Mouse (Mus musculus) thymus, postnatal 25 days (tissue): Measurements from ENCODE around the gene Hes3.

ENCODE experiments used
- DNase-seq: peaks from one replicate; pipeline ENCODE4 v3.0.0; 2022

Gene Hes3

DNA sequence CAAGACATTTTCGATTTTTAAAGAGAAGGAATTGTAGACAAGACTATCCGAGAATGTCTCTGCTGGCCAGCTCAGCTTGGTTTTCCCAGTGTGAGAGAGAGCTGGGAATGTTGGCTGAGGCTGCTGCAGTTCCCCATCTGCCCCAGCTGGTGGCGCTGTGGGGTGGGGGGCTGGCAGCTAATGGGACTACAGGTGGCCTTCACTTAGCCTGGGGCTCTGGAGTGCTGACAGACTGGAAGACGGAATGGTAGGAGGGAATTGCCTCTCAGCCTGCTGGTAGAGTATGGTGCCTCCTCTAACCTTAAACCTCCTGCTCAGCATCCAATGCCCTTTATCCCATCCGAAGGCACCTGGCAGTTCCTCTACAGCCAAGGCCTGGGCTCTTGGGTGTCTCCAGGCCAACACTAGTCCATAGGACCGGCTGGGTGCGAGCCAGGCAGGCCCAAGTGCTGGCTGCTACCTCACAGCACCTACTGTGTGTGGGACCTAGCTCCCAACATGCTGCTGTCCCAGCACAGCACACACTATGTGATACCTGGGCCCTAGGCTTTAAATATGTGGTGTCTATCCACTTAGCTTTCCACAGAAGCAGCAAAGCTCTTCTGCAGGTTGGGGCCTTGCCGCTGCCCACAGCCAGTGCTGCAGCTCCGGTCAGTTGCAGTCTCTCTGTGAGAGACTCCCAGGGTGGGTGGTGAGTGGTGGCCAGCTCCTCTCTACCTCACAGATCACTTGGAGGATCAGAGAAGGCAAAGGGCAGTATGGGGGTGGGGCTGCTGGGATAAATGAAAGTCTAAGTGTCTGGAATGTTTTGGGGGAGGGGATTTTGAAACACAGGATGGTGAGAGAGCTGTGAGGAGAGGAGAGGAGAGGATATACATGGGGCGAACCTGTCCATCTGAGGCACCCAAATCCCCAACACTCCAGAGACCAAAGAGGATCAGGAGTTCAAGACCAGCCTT, 14.8 kb downstream of the Hes3 start:
- no peak for DNase-seq

DNA sequence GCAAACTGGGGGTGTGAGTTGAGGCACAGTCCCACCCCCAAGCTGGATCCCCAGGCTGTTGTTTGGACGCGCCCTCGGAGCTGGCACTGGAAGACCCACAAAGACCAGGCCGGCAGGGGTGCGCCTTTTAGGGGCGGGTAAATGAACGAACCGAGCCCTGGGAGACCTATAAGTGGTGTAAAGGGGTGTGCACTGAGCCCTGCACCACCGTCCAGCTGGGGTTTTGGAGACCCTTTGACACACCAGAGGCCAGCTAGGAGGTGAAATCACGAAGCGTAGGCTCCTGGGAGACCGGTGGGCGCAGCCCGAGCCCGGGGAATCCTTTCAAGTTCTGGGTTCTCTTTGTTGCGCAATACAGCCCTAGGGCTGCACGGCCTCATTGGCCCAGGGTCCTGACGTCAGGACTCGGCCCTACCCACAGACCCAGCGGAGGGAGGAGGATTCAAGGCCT, 16.8 kb downstream of the Hes3 start:
- DNase-seq: no peak

DNA sequence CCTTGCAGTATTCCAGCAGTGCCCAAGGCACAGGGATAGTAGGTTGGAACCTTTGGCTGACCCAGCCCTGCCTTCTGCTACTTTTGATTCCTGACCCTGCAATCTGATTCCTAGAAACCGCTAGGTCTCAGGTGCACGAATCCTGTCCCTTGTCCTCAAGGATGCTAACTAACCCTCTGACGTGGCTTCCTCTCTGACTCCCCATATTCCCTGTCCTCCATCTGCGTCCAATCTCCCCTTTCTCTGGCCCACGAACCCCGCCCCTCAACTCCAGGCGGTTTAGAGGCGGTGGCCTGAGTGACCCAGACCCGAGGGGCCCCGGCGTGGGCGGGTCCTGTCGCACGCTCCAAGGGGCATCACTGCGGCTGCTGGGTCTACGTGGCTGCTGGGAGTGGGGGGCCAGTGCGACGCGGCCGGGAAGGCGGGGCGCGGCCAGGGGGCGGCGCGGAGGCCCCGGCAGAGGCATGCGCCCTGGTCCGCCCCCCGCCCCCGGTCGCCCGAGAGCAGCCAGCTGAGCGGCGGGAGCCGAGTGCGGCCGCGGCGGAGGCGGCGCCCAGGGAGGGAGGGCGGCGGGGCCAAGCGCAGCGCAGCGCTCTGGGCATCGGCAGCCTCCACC, 17.7 kb downstream of the Hes3 start, which contains the start of gene Gpr153:
Gene Gpr153, plus strand, starts transcription at position 612 of the 616 bp plus-strand sequence.
- DNase-seq: no peak

DNA sequence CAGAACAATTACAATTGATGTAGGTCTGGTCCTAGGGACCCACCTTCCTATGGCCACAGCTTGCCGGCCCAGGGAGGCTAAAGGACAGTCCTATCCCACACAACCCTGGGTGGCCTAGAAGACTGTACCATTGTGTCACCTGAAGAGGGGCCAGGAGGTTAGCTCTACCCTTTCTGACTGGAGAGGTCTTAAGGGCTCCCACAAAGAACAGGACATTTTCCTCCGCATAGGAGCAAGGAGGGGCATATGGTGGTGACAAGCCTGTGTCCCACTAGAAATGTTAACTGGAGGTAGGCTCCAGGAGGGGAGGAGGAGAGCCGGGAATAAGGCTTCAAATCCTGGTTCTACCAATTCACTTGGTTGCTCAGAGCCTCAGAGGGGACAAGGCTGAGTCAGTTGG, 18.3 kb downstream of the Hes3 start:
- no peak for DNase-seq

DNA sequence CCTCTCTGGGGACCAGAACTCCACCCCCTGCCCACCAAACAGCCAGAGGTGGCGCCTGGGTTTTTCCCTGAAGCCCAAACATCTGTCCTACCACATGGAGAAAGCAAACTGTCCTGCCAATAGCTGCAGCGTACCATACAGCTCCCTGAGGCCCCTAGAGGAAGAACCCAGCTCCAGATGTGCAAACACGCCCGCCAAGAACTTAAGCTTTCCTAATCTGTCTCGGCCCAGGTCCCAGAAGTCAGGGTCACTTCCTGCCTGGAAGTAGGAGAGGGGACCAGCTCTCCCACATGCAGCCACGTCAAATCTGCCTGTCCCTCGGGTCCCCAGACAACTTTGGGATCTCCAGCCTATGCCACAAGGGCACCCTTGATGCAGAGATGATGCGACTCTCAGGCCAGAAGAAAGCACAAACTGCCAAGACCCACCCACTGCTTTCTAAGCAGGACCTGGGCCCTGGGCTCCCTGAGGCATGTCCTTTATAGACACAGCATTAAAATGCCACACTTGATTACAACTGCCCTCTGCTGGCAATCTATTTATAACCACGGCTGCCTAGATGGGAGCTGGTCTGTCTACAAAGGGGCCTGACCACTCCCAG, 18.9 kb downstream of the Hes3 start:
- no peak for DNase-seq

DNA sequence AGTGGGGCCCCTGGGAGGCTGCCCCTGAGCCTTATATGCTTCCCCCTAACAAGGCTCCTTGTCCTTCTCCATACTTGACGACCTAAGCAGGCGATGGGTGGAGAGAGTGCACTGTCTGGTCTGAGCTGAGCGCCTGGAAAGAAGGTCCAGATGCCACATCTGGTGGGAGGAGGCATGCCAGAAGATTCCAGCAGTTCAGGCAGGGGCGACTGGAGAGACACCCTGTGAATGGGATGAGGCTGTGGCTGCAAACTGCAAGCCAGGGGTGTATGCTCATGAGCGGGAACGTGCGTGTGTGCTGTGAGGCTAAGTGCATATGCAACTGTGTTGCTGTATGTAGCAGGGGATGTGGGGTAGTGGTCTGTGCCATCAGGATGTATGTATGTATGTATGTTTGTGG, 19.5 kb downstream of the Hes3 start:
- no peak for DNase-seq

DNA sequence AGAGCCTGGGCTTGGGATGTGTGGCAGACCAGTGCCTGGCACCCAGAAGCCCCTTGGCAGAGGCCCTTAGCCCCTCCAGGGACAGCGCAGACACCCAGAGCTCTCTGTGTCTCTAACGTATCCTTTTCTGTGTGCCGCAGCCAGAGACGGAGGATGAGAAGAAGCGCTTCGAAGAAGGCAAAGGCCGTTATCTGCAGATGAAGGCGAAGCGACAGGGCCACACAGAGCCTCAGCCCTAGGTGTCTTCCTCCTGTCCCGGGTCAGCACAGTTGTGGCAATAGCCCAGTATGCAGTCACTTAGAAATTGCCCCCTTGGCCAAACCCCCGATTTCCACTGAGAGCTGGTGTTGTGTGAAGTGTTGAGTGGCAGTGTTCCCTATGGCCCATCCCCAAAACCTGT, 20.1 kb downstream of the Hes3 start:
- DNase-seq: no peak

DNA sequence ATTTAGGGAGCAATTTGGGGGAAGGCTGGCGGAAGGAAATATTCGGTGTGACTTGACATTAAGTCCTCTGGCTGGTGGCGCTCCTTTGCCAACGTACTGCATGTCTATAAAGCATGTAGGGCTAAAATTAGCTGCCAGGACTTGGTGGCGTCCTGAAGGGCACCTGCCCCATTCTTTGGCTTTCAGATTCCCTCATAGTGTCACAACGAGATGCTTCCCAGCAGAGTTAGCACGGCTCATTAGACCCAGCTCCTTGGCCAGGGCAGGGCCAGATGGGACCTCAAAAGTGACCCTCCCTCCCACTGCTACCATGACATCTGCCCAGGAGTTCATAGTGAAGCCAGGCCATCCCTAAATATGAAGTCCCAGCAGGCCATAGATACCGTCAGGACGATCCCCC, 20.9 kb downstream of the Hes3 start:
- no peak for DNase-seq

DNA sequence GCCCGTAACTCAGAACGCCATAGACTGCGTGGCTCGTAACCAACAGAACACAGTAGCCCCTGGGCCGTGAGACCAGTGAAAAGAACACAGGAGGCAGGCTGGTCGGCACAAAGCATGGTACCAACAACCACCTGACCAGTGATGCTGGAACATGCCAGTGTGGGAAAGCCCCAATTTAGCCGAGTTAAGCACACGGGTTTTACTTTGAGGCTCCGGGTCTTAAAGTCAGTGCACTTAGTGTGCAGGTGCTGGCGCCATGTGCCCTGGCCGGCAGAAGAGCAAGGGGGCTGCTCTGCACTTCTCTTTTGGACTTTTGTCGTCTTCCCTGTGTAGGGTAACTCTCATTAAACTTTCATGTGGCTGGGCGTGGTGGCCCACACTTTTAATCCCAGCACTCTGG, 21.5 kb downstream of the Hes3 start:
- no peak for DNase-seq

DNA sequence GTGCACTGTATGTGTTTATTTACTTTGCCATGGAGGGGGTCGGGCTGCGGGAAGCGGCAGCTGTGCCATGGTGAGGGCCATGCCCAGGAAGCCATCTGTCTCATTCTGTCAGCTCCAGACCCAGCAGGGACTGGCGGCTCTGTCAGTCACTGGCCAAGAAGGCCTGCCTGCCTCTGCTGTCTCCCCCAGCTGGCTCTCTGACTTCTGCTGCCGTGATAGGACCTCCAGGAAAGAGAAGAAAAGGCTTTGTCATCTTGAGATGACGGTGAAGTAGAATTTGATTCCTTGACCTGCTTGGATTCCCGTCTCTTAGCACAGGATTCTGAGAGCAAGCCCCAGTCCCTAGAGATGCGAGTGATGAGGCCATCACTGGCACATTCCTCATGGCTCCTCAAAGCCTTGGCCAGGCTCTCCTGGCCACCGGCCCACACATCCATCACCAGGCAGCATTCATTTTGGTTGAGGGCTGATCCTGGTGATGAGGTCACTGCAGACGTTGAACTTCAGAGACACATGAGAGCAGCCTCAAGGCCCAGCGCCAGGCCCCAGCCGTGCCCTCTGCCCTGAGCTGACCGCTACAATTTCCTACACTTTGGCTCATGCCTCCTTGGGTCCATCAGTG, 23.6 kb downstream of the Hes3 start:
- DNase-seq: no peak

DNA sequence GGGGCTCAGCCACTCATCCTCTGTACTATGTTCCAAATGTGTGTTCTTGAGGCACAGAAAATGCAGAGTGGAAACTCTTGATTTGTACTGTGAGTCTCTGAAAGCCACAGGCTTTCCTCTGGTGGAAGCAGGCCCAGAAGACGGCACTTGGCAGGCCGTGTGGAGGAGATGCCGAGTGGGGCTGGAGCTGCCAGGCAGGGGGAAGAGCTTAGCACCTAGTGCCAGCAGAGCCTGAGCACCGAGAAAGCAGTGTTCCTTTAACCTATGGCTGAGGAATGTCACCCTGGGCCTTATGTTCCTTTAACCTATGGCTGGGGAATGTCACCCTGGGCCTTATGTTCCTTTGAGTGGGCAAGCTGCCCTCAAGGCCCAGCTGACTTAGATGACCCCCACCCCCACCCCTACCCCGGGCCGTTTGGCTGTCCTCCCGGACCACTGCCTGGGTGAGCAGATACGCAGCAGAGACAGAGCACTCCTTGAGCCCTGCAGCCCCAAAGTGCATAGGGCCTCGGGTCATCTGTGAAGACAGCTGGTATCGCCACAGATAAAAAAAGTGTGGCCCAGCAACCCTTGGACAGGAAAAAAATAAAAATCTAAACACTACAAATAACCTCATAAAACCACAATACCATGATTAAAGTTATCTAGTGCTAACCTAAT, 25.1 kb downstream of the Hes3 start:
- DNase-seq: no peak

DNA sequence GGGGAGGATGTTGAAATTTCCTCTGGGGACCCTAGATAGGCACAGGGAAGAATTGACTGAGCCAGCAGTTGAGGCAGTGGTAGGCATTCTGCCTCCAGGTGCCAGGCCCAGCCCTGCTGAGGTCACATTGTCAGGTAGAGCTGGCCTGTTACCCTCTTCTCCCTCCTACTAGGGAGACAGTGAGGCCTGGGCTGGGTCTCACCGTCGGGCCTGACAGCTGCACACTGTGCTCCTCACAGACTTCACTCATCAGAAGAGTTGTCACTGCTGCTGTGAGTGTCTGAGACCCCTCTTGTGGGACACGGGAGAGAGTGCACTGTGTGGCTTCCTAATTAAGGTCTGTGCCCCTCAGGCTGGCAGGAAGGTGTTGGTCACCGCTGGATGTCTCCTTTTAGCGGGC, 25.7 kb downstream of the Hes3 start:
- DNase-seq: no peak

DNA sequence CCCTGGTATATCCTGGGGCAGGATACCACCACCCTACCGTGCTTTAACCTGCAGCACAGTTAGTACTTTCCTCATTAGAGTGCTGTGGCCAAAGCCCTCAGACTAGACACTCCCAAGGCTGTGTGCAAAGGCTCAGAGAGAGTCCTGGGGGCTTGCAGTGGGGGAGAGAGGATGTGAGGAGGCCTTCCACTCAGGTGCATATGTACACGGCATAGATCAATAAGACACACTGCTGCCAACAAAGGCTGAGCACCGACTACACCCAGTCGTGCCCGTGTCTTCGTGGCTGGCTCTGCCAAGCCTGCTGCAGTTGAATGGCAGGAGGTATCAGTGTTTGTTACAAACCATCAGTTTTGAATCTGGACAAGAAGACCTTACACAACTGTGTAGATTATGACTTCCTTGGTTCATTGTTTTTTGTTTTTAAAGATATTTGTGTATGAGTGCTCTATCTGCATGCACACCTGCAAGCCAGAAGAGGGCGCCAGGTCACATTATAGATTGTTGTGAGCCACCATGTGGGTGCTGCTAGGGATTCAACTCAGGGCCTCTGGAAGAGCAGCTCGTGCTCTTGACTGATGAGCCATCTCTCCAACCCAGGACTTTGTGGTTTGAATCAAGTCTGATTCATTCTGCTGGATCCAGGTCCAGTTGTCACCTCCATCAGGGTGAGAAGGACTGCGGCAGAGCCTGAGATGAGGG, 26.4 kb downstream of the Hes3 start:
- DNase-seq: no peak

DNA sequence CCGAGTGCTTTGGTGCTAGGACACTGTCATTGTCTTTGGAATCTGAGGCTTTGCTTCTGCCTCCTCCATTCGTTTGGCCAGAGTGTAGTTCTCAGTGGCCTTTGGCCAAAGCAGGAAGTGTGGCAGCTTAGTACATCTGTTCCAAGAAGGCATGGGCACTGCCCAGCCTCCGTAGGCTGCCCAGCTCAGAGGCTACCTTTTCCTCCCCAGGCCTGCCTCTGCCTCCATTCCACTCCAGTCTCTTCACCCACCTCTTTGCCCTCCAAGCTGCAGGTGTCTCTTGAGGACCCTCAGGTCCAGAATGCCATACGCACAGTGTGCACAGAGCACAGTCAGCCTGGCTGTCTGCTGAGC, 27.3 kb downstream of the Hes3 start:
- DNase-seq: no peak

DNA sequence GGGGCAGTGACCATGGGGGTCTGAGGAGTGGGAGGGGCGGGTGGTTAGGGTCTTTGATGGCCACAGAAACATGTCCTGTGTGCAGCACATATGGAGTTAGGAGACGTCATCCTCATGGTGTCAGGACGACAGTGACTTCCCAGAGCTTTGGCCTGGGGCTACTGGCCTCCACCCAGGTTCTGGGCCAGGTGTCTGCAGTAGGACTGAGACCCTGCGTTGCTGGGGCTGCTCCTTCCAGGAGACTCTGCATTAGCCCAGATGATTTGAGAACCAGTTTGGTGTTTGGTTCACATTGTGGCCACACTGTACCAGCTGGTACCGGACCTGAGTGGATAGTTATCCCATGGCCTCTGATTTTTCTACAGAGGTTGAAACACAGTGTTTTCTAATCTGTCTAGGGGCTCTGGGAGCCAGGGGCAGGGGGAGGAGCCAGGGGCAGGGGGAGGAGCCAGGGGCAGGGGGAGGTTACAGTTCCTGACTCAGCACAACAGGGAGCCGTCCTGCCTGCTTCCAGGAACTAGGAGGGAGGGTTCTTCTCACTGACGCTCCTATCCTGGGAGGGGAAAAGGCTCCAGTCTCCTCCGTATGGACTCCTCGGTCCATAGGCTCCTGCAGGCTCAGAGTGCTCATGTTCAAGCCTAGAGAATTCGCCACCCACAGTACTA, 27.8 kb downstream of the Hes3 start:
- no peak for DNase-seq

DNA sequence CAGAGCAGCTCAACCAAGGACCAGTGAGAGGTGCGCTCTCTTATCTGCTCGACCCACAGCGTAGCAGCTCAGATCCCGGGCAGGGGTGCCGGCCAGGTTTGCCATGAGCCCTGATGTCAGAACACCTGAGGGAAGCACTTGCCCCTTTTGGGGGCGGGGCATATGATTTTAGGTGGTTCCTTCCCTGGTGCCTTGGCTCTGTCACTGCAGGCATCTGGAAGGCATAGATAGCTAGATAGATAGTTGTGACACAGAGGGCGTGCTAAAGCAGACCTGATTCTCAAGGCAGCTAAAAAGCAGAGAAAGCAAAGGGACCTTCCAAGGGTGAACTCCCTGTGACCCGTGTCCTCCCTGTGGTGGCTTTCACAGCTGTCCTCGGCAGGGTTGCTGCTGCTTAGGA, 28.4 kb downstream of the Hes3 start:
- DNase-seq: no peak

DNA sequence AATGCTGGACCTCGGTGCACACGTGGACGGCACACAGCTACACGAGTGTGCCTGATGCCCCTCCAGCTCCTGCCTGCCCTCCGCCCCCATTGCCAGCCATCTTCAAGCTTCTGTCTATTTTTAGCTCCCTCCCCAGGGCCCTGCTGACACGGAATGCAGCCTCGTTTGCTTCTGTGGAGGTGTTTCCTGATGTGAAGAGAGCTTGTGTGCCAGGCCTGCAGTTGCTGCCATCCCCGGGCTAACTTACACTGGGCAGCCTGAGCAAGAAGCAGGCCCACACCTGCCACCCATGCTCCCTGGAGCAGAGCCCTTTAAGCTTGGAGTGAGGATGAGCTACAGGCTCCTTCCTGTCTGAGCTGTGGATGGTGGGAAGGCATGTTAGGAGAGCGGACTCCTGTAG, 29.3 kb downstream of the Hes3 start:
- DNase-seq: no peak

DNA sequence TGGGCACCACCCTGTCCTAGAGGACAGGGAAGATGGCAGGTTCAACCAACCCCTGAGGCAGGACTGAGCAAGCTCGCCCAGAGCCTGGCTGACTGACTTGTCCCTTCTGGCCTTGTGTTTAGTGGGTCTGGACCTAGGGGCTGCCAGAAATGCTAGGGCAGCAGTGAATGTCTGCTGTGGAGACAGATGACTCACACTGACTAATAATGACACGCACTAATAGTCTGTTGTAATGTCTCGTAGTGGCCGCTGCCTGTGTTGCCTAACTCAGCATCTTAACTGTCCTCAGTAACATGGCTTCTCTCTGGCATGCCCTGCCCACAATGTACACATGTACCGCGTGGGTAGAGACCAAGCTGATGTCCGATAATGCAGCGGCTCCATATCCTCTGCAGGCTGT, 31.0 kb downstream of the Hes3 start:
- no peak for DNase-seq

DNA sequence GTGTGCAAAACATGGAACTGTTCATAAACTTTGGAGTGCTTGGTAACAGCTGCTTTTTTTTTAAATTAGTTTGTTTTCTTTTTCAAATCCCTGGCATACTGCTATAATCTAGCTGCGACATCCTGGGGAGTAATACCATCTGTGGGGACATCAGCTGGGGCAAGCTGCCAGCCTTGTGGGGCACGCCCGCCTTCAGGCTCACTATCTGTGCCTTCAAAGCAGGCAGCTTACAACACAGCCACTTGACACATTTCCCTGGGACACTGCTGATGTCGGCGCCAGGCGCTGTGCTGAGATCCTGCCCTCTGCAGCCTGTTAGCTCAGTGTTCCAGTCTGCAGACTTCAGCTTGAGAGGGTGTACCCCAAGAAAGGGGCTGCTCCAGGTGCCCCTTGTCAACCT, 34.4 kb downstream of the Hes3 start:
- no peak for DNase-seq

DNA sequence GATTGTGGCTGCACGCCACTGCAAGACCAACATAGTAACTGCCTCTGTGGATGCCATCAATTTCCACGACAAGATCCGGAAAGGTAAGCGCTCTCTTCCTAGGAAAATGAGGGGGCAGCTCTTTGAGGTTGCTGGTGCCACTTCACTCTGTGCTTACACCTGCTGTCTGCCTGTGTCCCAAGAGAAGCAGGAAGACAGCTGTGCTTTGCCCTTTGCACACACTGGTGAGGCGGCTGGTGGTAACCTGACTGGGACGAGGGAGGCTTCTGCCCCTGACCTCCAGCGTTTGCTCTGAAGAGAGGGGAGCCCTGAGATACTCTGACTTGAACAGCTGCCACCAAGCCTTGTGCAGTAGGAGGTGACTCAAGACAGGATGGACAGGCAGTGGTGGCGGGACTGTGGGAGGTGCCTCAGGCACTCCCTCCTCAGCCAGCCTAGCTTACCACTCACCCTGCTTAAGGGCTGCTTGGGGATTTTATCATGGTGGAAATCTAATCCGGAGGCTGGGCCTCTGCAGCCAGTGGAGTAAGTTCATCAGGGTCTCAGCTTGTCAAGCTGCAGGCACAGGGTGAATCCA, 38.2 kb downstream of the Hes3 start:
- no peak for DNase-seq

DNA sequence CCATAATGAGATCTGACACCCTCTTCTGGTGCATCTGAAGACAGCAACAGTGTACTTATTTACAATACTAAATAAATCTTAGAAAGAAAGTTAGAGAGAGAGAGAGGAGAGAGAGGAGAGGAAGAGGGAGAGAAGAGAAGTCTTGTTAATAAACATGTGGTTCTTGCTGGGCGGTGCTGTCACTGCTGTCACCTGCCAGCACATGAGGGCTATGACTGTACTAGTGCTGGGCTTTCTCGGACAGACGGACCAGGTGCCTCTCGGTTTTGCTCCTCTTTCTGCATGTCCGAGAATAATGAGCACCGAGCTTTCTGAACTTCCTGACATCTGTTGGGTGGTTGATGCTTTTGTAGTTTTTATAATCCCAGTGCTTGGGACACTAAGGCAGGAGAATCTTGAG, 40.8 kb downstream of the Hes3 start:
- no peak for DNase-seq
